Mouse (Mus musculus): ENCODE measurements around the gene Hemk1.

Gene Hemk1

GRCm38 (mm10) chr9:107289211-107290076 lies 48.7 kb downstream of the Hemk1 start, which contains the start of gene Mapkapk3:
Gene Mapkapk3, minus strand, starts transcription at chr9:107289877.
- peak; percentile 94 for DNase-seq

GRCm38 (mm10) chr9:107288711-107289110 lies 49.4 kb downstream of the Hemk1 start:
- DNase-seq: peak; percentile 64 to 65

- DNase-seq: no peak
These were observed 50.0 kb downstream of the Hemk1 start for GRCm38 (mm10) chr9:107288105-107288650.

GRCm38 (mm10) chr9:107287294-107287693 lies 50.9 kb downstream of the Hemk1 start:
- DNase-seq: no peak

GRCm38 (mm10) chr9:107285009-107285408 lies 53.1 kb downstream of the Hemk1 start:
- peak; percentile 61 for DNase-seq

DNA sequence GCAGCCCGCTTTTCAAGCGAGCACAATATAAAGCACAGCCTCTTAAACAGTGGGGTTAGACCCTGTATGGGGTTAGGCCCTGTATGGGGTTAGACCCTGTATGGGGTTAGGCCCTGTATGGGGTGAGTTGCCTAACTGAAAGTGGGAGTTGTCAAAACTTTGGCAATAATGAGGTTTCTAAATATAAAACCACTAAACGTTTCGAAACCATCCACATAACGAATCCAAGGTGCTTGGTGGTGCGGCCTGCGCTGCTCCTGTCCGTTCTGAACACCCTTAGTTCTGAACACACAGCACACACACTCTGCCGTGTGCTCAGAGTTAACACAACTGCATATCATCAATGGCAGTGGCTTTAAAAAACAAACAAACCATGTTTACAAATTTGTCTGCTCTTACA lies 55.2 kb downstream of the Hemk1 start:
- DNase-seq: no peak

- no peak for DNase-seq
These were observed 56.7 kb downstream of the Hemk1 start for GRCm38 (mm10) chr9:107281241-107281987.

DNA sequence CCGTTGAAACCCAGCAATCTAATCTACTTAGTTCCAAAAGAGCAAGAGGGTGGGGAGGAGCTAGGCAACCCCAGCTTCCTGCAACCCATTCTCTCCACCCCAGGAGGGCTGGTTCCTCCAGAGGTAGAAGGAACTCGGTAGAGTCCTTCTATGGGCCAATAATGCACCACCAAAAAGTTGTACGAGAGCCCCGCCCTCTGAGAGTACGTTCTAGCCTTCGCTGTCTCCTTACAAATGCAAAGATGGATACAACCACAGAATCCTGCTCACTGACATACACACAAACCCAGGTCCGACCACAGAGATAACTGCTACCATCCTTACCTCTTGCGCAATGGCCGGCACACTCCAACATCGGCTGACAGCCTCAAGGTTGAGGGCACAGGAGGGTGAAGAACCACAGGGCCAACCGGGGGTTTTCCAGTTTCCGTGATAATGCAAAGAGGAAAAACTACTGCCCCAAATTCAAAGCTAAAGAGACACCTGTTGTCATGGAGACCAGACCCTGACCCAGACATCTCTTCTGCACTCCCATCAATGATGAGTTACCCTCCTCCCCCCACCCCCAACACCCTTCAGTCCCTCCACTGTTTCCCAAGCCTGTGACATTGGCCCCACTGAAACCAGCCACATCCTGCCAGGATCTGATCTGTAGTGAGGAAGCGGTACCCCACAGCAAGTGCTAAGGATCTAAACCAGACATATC lies 57.7 kb downstream of the Hemk1 start:
- no peak for DNase-seq

GRCm38 (mm10) chr9:107279378-107280321 lies 58.5 kb downstream of the Hemk1 start:
- peak; percentile 44 to 64 for DNase-seq

DNA sequence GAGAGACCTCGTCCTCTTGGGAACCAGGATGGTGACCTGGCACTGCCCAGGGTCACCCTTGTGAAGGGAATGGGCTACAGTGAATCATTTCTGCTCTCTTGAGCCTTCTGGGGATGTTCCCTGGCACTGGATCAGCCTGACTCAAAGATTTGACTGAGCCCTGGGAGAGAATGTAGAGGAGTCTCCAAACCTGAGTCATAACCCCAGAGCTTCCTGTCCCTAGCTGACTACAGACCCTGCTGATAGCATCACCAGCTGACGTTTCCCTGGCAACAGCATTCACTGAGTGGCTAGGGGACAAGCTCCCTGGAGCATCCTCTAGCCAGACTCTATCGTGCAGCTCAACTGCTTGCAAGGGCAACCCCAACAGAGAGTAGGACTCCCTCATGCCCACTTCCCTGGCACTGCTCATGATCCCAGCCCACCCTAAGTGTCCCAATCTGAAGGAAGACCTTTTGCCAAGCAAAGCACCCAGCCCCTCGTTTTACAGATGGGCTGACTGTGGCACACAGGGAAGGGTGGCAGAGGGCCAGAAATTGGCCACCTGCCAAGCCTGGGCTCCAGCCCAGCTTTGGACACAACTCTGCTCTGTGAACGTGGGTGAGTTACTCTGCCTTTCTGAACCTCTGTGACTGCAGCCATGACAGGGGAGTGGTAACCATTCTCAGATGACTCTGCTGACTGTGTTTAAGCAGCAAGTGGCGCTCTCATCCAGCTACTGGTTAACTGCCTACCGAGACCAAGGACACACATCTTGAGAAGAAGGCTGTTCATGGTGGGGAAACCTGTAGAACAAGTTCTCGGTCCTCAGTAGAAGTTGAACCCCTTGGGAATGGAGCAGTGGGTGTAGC lies 59.4 kb downstream of the Hemk1 start:
- peak; percentile 42 to 49 for DNase-seq

- no peak for DNase-seq
These were observed 60.0 kb downstream of the Hemk1 start for GRCm38 (mm10) chr9:107278126-107278525.

DNA sequence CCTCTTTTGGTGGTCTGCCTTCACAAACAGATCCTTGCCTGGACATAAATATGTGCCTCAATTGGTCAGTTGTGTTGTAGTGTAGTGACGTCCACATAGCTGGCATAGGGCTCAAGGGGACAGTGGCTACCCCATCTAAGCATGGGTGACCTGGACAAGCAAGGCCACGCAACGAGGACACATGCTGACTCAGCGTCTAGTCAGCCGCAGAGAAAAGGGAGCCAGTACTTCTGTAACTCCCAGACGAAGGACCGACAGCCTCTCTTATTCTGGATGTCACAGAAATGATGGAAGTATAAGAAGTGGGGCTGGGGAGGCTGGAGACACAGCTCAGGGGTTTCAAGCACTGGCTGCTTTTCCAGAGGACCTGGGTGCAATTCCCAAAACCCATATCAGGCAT lies 60.5 kb downstream of the Hemk1 start:
- no peak for DNase-seq
